Mouse (Mus musculus): ENCODE measurements around the gene Ppdpf. TPM values are rescaled to one million over a fixed set of nuclear protein-coding genes. Genes with fewer than 3 reads are reported as not detected.

The Ppdpf gene
- polyA plus RNA-seq (2012) = 31.8 and 38.4 TPM in 2 replicates

DNA sequence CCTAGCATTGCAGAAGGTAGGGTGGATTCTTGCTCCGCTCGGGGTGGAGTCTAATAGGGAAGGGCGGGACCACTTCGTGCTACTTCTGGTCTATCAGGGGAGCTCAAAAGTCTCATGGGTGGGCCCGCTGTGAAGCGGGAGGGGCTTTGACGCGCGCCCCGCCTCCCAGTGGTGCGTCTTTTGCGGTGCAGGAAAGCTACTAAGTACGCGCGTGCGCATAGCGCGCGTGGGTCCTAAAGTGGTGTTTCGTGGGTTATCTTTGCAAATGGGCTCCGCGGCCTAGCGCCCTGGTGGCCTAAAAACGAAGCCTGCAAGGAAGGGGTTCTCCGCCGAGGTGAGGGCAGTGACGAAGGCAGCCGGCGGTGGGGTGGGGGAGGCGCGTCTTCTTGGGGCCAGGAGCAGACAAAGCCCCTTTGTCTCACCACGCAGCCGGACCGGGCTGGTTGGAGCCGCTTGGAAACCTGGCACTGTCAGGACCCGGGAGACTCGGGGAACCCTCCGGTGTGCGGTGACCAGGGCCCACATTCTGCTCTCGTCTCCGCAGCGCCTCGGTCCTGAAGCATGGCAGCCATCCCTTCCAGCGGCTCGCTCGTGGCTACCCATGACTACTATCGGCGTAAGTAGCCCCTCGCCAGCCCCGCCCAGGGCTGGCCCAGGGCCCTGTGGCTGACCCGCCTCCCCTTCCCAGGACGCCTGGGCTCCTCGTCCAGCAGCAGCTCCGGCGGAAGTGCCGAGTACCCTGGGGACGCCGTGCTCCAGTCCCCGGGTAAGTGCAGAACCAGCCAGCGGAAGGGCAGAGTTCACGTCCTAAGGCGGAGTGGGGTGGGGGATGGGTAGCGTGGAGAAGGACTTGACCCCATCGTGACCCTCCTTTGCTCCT lies at the start of gene Ppdpf:
Gene Ppdpf (plus strand): TSS at position 127 of the 880 bp plus-strand sequence.
- Histone ChIP-seq H3K27me3 (ENCODE audit: control insufficient read depth) (peaks cover 11% of the 10 kb centered on the region), H3K4me1 (ENCODE audit: control insufficient read depth) (peaks cover 33% of the 10 kb centered on the region), H3K36me3 (ENCODE audit: control insufficient read depth) (peaks cover 14% of the 10 kb centered on the region), H3K9me3 (ENCODE audit: control insufficient read depth, low read length) (no peaks in the 10 kb centered on the region), H3K4me3 (replicated peaks) (peak within 1 kb of the TSS; percentile 92)
- TF ChIP-seq TAL1 (IDR thresholded peaks at IDR 0.05; ENCODE audit: low read length) (no peak), GATA1 (IDR thresholded peaks at IDR 0.05; ENCODE audit: low read length) (no peak)

GRCm38 (mm10) chr2:181139641-181140193 lies 47.3 kb upstream of the Ppdpf start:
- Histone ChIP-seq H3K36me3 (ENCODE audit: control insufficient read depth) (no peaks in the 10 kb centered on the region), H3K4me3 (replicated peaks) (no peak overlapping the region), H3K4me1 (ENCODE audit: control insufficient read depth) (no peaks in the 10 kb centered on the region), H3K27me3 (ENCODE audit: control insufficient read depth) (peaks cover 33% of the 10 kb centered on the region), H3K9me3 (ENCODE audit: control insufficient read depth, low read length) (no peaks in the 10 kb centered on the region)
- TF ChIP-seq GATA1 (IDR thresholded peaks at IDR 0.05; ENCODE audit: low read length) (no peak), TAL1 (IDR thresholded peaks at IDR 0.05; ENCODE audit: low read length) (no peak)

GRCm38 (mm10) chr2:181142703-181143135 lies 44.3 kb upstream of the Ppdpf start:
- Histone ChIP-seq H3K36me3 (ENCODE audit: control insufficient read depth) (no peaks in the 10 kb centered on the region), H3K27me3 (ENCODE audit: control insufficient read depth) (peaks cover 25% of the 10 kb centered on the region), H3K4me3 (replicated peaks) (no peak overlapping the region), H3K4me1 (ENCODE audit: control insufficient read depth) (no peaks in the 10 kb centered on the region), H3K9me3 (ENCODE audit: control insufficient read depth, low read length) (no peaks in the 10 kb centered on the region)
- TF ChIP-seq GATA1 (IDR thresholded peaks at IDR 0.05; ENCODE audit: low read length) = no peak

GRCm38 (mm10) chr2:181143509-181144276 lies 43.4 kb upstream of the Ppdpf start:
- Histone ChIP-seq H3K4me1 (ENCODE audit: control insufficient read depth) (peaks cover 2% of the 10 kb centered on the region; the same call in 1 of the 2 replicates), H3K4me3 (replicated peaks) (no peak overlapping the region), H3K9me3 (ENCODE audit: control insufficient read depth, low read length) (no peaks in the 10 kb centered on the region), H3K36me3 (ENCODE audit: control insufficient read depth) (no peaks in the 10 kb centered on the region), H3K27me3 (ENCODE audit: control insufficient read depth) (peaks cover 31% of the 10 kb centered on the region)
- TF ChIP-seq GATA1 (IDR thresholded peaks at IDR 0.05; ENCODE audit: low read length) (no peak), TAL1 (IDR thresholded peaks at IDR 0.05; ENCODE audit: low read length) (no peak)

DNA sequence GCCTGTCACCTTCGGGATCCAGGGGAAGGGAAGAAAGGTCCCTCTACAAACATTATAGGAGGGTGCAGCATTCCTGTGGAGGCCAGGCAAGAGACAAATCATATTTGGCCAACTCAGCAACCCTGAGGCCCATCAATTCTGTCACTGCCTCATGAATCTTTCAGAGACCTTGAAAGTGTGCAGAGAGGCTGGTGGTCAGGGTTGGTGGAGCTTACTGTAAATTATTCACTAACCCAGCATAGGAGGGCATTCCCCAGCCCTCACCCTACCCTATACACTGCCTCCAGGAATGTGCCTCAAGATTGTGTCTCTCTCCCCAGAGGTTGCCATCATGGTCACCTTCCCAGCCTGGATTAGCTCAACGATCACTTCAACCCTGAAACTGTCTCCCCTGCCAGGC lies 42.4 kb upstream of the Ppdpf start:
- no peaks in the 10 kb centered on the region for H3K9me3 ChIP-seq (ENCODE audit: control insufficient read depth, low read length)
- no peaks in the 10 kb centered on the region for H3K36me3 ChIP-seq (ENCODE audit: control insufficient read depth)
- no peak overlapping the region for H3K4me3 ChIP-seq (replicated peaks)
- H3K4me1 ChIP-seq (ENCODE audit: control insufficient read depth) = peaks cover 2% of the 10 kb centered on the region; the same call in 1 of the 2 replicates
- no peak for TF ChIP-seq TAL1 (IDR thresholded peaks at IDR 0.05; ENCODE audit: low read length)
- no peak for TF ChIP-seq GATA1 (IDR thresholded peaks at IDR 0.05; ENCODE audit: low read length)
- H3K27me3 ChIP-seq (ENCODE audit: control insufficient read depth) = peaks cover 38% of the 10 kb centered on the region

- H3K36me3 ChIP-seq (ENCODE audit: control insufficient read depth) = no peaks in the 10 kb centered on the region
- TF ChIP-seq GATA1 (IDR thresholded peaks at IDR 0.05; ENCODE audit: low read length) (no peak), TAL1 (IDR thresholded peaks at IDR 0.05; ENCODE audit: low read length) (no peak)
- H3K9me3 ChIP-seq (ENCODE audit: control insufficient read depth, low read length) = no peaks in the 10 kb centered on the region
- H3K27me3 ChIP-seq (ENCODE audit: control insufficient read depth) = peaks cover 51% of the 10 kb centered on the region
- H3K4me3 ChIP-seq (replicated peaks) = no peak overlapping the region
- peaks cover 2% of the 10 kb centered on the region; the same call in 1 of the 2 replicates for H3K4me1 ChIP-seq (ENCODE audit: control insufficient read depth)
These were observed 40.0 kb upstream of the Ppdpf start for GRCm38 (mm10) chr2:181146976-181147545.

DNA sequence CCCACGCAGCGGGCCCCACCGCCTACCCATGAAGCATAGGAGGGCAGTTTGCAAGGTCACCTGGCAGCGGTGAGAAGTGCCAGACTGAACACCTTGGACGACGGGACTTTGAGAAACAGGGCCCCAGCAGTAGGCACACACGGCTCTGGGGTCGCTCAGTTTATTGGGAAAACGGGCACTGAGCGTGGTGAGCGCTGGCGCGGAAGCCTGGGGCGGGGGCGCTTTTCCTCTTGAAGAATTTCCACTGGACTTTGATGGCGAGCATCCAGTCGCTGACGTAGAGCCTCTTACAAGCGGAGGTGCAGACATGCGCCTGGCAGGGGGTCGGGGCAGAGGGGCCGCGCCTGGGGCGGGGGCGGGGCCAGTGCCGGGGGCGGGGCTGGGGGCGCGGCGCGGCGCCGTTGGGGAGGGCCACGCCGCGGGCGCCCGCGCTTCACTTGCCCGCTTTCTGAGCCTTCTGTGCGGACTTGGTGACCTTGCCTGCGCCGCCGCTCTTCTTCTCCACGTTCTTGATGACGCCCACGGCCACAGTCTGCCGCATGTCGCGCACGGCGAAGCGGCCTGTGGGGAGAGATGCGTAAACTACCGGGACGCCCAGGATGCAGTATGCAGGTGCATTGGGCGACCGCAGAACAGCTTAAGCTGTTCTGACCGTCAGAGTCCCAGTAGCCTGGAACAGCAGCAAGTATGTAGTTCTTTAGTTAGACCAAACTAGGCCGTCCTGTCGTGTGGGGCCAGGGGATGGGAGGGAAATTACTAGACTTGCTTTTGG lies 39.3 kb upstream of the Ppdpf start:
- peaks cover 51% of the 10 kb centered on the region for H3K27me3 ChIP-seq (ENCODE audit: control insufficient read depth)
- TF ChIP-seq TAL1 (IDR thresholded peaks at IDR 0.05; ENCODE audit: low read length) = no peak
- no peak for TF ChIP-seq GATA1 (IDR thresholded peaks at IDR 0.05; ENCODE audit: low read length)
- no peaks in the 10 kb centered on the region for H3K36me3 ChIP-seq (ENCODE audit: control insufficient read depth)
- peak overlapping the region; percentile 9 for H3K4me3 ChIP-seq (replicated peaks)
- peaks cover 2% of the 10 kb centered on the region; the same call in 1 of the 2 replicates for H3K4me1 ChIP-seq (ENCODE audit: control insufficient read depth)
- H3K9me3 ChIP-seq (ENCODE audit: control insufficient read depth, low read length) = no peaks in the 10 kb centered on the region

- H3K27me3 ChIP-seq (ENCODE audit: control insufficient read depth) = peaks cover 53% of the 10 kb centered on the region
- H3K36me3 ChIP-seq (ENCODE audit: control insufficient read depth) = no peaks in the 10 kb centered on the region
- H3K4me1 ChIP-seq (ENCODE audit: control insufficient read depth) = peaks cover 2% of the 10 kb centered on the region; the same call in 1 of the 2 replicates
- no peaks in the 10 kb centered on the region for H3K9me3 ChIP-seq (ENCODE audit: control insufficient read depth, low read length)
- TF ChIP-seq GATA1 (IDR thresholded peaks at IDR 0.05; ENCODE audit: low read length) (no peak), TAL1 (IDR thresholded peaks at IDR 0.05; ENCODE audit: low read length) (no peak)
- H3K4me3 ChIP-seq (replicated peaks) = no peak overlapping the region
These were observed 38.6 kb upstream of the Ppdpf start for GRCm38 (mm10) chr2:181148318-181148955.

All from erythroblast, embryonic 14.5 days (primary cell).